Mouse (Mus musculus) neural tube, embryonic 11.5 days (tissue): ENCODE results near the gene Rhbdl2. TPM values are rescaled to one million over a fixed set of nuclear protein-coding genes. Genes with fewer than 3 reads are reported as not detected.
A peak's percentile ranks its signal among the peaks of the same experiment; 100 is the strongest.

Experiments used
- ATAC-seq: fragments of 200-750 bp; cut with Nextera tagmentation; 2 replicates; pipeline ENCODE4 v1.8.0; 2017; ENCODE audit warnings: moderate number of reproducible peaks, mild to moderate bottlenecking, moderate TSS enrichment, moderate library complexity; ENCODE audit not compliant: insufficient read depth, low FRiP score, low TSS enrichment
- DNase-seq: peaks from one replicate; pipeline ENCODE4 v3.0.0-alpha.2; 2015; ENCODE audit warnings: low spot score
- H3K27ac ChIP-seq: fragments of 300-500 bp; sonication (generic); 2 replicates; pipeline ENCODE4 v1.5.1; 2014; ENCODE audit warnings: low read depth, mild to moderate bottlenecking, low read length
- H3K27me3 ChIP-seq: fragments of 300-500 bp; sonication (generic); 2 replicates; pipeline ENCODE4 v1.6.1; 2014; ENCODE audit warnings: mild to moderate bottlenecking, low read length, mixed read lengths; ENCODE audit not compliant: control insufficient read depth, insufficient read depth
- H3K36me3 ChIP-seq: fragments of 300-500 bp; sonication (generic); 2 replicates; pipeline ENCODE4 v1.6.1; 2014; ENCODE audit warnings: mild to moderate bottlenecking, low read length, moderate library complexity, mixed read lengths; ENCODE audit not compliant: control insufficient read depth, insufficient read depth
- H3K4me1 ChIP-seq: fragments of 300-500 bp; sonication (generic); 2 replicates; pipeline ENCODE4 v1.6.1; 2014; ENCODE audit warnings: low read length, mixed read lengths; ENCODE audit not compliant: control insufficient read depth, insufficient read depth
- H3K4me2 ChIP-seq: fragments of 300-500 bp; sonication (generic); 2 replicates; pipeline ENCODE4 v1.6.1; 2014; ENCODE audit warnings: low read depth, mild to moderate bottlenecking, moderate library complexity
- H3K4me3 ChIP-seq: fragments of 300-500 bp; sonication (generic); 2 replicates; pipeline ENCODE4 v1.5.1; 2014; ENCODE audit warnings: low read depth, low read length
- H3K9ac ChIP-seq: fragments of 300-500 bp; sonication (generic); 2 replicates; pipeline ENCODE4 v1.6.1; 2014; ENCODE audit warnings: mild to moderate bottlenecking, low read length
- H3K9me3 ChIP-seq: fragments of 300-500 bp; sonication (generic); 2 replicates; pipeline ENCODE4 v1.6.1; 2016; ENCODE audit warnings: low read length; ENCODE audit not compliant: control insufficient read depth
- WGBS: fragments of 180-500 bp; shearing (Covaris S2); extraction: QIAGEN DNeasy Blood & Tissue Kit; methylation state at CpG from one replicate; pipeline ENCODE4 v1.1.7; 2014; 5-methylcytosine and 5-hydroxymethylcytosine counted together
- polyA plus RNA-seq: library from polyadenylated mRNA; unstranded; fragments of >200 nt; fragmentation: Nextera tagmentation; extraction: Ambion mirVana; gene quantifications from 2 replicates; pipeline ENCODE4 v1.2.1, GENCODE M21; 2014

Rhbdl2 gene
- polyA plus RNA-seq: 0.20 and 0.38 TPM in 2 replicates

GRCm38 (mm10) chr4:123787191-123787985 lies at the start of gene Rhbdl2:
TSS of gene Rhbdl2 (plus strand) at chr4:123787874.
- no peak within 1 kb of the TSS for H3K9ac ChIP-seq
- H3K27me3 ChIP-seq: no peaks in the 10 kb centered on the region
- no peaks in the 10 kb centered on the region for H3K4me1 ChIP-seq
- H3K9me3 ChIP-seq: no peaks in the 10 kb centered on the region
- no peak within 1 kb of the TSS for H3K27ac ChIP-seq
- no peak within 1 kb of the TSS for H3K4me2 ChIP-seq
- no peak for DNase-seq
- no peak for ATAC-seq
- 39% methylated on average over 11 of the region's 12 CpGs for WGBS
- H3K36me3 ChIP-seq: no peaks in the 10 kb centered on the region
- no peak within 1 kb of the TSS for H3K4me3 ChIP-seq

GRCm38 (mm10) chr4:123738708-123739107 lies 49.0 kb upstream of the Rhbdl2 start:
- no peaks in the 10 kb centered on the region for H3K27me3 ChIP-seq
- no peak overlapping the region for H3K4me3 ChIP-seq
- DNase-seq (no peak), ATAC-seq (no peak)
- WGBS: 92% methylated on average over 4 of the region's 4 CpGs
- H3K36me3 ChIP-seq: peaks cover 7% of the 10 kb centered on the region; the same call in 1 of the 2 replicates
- no peak overlapping the region for H3K4me2 ChIP-seq
- no peak overlapping the region for H3K9ac ChIP-seq
- no peaks in the 10 kb centered on the region for H3K9me3 ChIP-seq
- no peak overlapping the region for H3K27ac ChIP-seq
- H3K4me1 ChIP-seq: no peaks in the 10 kb centered on the region

- WGBS: 85% methylated on average over 1 of the region's 1 CpGs
- H3K36me3 ChIP-seq: peaks cover 7% of the 10 kb centered on the region; the same call in 1 of the 2 replicates
Measured at GRCm38 (mm10) chr4:123742891-123743290, 44.8 kb upstream of the Rhbdl2 start.

GRCm38 (mm10) chr4:123745221-123745775 lies 42.4 kb upstream of the Rhbdl2 start:
- 97% methylated on average over 4 of the region's 4 CpGs for WGBS
- ATAC-seq: no peak
- no peak overlapping the region for H3K4me2 ChIP-seq
- no peaks in the 10 kb centered on the region for H3K27me3 ChIP-seq
- no peak for DNase-seq
- no peak overlapping the region for H3K4me3 ChIP-seq
- H3K4me1 ChIP-seq: peaks cover 6% of the 10 kb centered on the region
- H3K27ac ChIP-seq: no peak overlapping the region
- no peak overlapping the region for H3K9ac ChIP-seq
- peaks cover 4% of the 10 kb centered on the region; the same call in 1 of the 2 replicates for H3K36me3 ChIP-seq
- no peaks in the 10 kb centered on the region for H3K9me3 ChIP-seq

More at GRCm38 (mm10) chr4:123742891-123743290, 44.8 kb upstream of the Rhbdl2 start:
- H3K4me3 ChIP-seq: no peak overlapping the region
- no peaks in the 10 kb centered on the region for H3K4me1 ChIP-seq
- no peak overlapping the region for H3K27ac ChIP-seq
- H3K9ac ChIP-seq: no peak overlapping the region
- no peaks in the 10 kb centered on the region for H3K27me3 ChIP-seq
- H3K4me2 ChIP-seq: no peak overlapping the region
- no peak for DNase-seq
- no peak for ATAC-seq
- H3K9me3 ChIP-seq: no peaks in the 10 kb centered on the region

GRCm38 (mm10) chr4:123748726-123749415 lies 38.8 kb upstream of the Rhbdl2 start:
- no peaks in the 10 kb centered on the region for H3K27me3 ChIP-seq
- H3K9me3 ChIP-seq: no peaks in the 10 kb centered on the region
- H3K4me1 ChIP-seq: peaks cover 6% of the 10 kb centered on the region
- peak overlapping the region; percentile 77; the same call in 1 of the 2 replicates for H3K27ac ChIP-seq
- DNase-seq: no peak
- peak overlapping the region; percentile 77 for H3K4me2 ChIP-seq
- peak overlapping the region; percentile 82 for H3K9ac ChIP-seq
- H3K4me3 ChIP-seq: peak overlapping the region; percentile 82
- WGBS: 22% methylated on average over 10 of the region's 10 CpGs
- H3K36me3 ChIP-seq: no peaks in the 10 kb centered on the region
- ATAC-seq: no peak

GRCm38 (mm10) chr4:123749484-123750130 lies 38.1 kb upstream of the Rhbdl2 start:
- peak overlapping the region; percentile 77 for H3K4me2 ChIP-seq
- H3K9me3 ChIP-seq: no peaks in the 10 kb centered on the region
- no peaks in the 10 kb centered on the region for H3K36me3 ChIP-seq
- peak overlapping the region; percentile 82 for H3K4me3 ChIP-seq
- ATAC-seq (peak; percentile 85), DNase-seq (peak; percentile 46)
- H3K27ac ChIP-seq: peak overlapping the region; percentile 77
- H3K4me1 ChIP-seq: peaks cover 6% of the 10 kb centered on the region
- peak overlapping the region; percentile 82 for H3K9ac ChIP-seq
- under 1% methylated on average over 55 of the region's 55 CpGs for WGBS
- no peaks in the 10 kb centered on the region for H3K27me3 ChIP-seq

GRCm38 (mm10) chr4:123750152-123750651 lies 37.5 kb upstream of the Rhbdl2 start, which contains the start of gene Akirin1:
TSS of gene Akirin1 (minus strand) at chr4:123750345.
- ATAC-seq: peak; percentile 97
- WGBS: under 1% methylated on average over 46 of the region's 46 CpGs
- H3K4me1 ChIP-seq: peaks cover 6% of the 10 kb centered on the region

GRCm38 (mm10) chr4:123750707-123751312 lies 36.9 kb upstream of the Rhbdl2 start:
- no peak for ATAC-seq
- Histone ChIP-seq H3K36me3 (no peaks in the 10 kb centered on the region), H3K27ac (no peak overlapping the region), H3K4me1 (peaks cover 6% of the 10 kb centered on the region), H3K4me3 (peak overlapping the region; percentile 82), H3K9me3 (no peaks in the 10 kb centered on the region), H3K9ac (peak overlapping the region; percentile 6; the same call in 1 of the 2 replicates), H3K4me2 (peak overlapping the region; percentile 55), H3K27me3 (no peaks in the 10 kb centered on the region)
- 1% methylated on average over 8 of the region's 8 CpGs for WGBS
- DNase-seq: no peak

More at GRCm38 (mm10) chr4:123750152-123750651, 37.5 kb upstream of the Rhbdl2 start, which contains the start of gene Akirin1:
- H3K4me3 ChIP-seq: peak within 1 kb of the TSS; percentile 82
- peak within 1 kb of the TSS; percentile 77 for H3K4me2 ChIP-seq
- peak within 1 kb of the TSS; percentile 82 for H3K9ac ChIP-seq
- DNase-seq: peak; percentile 99
- no peaks in the 10 kb centered on the region for H3K27me3 ChIP-seq
- H3K36me3 ChIP-seq: no peaks in the 10 kb centered on the region
- H3K9me3 ChIP-seq: no peaks in the 10 kb centered on the region
- H3K27ac ChIP-seq: peak within 1 kb of the TSS; percentile 77
